Mouse (Mus musculus) adrenal gland, adult 8-10 months (tissue): ENCODE measurements around the gene Map3k11. TPM values are rescaled to one million over a fixed set of nuclear protein-coding genes. Genes with fewer than 3 reads are reported as not detected.

Source experiments
- DNase-seq: peaks from one replicate; pipeline ENCODE4 v3.0.0; 2022
- total RNA-seq, 4 experiments: library from RNA; stranded (reverse); gene quantifications; 2 replicates each; pipeline ENCODE4 v1.2.4; 2022

Gene Map3k11
- total RNA-seq, 4 experiments from 2014 or later = 40.8 to 53.6 (median 46.3) TPM

- DNase-seq = no peak
These were observed 22.7 kb downstream of the Map3k11 start for GRCm38 (mm10) chr19:5711218-5711617.

GRCm38 (mm10) chr19:5711907-5712460, 23.4 kb downstream of the Map3k11 start:
- DNase-seq = no peak

GRCm38 (mm10) chr19:5713255-5713654, 24.7 kb downstream of the Map3k11 start:
- DNase-seq = no peak

- DNase-seq = no peak
These were observed 25.2 kb downstream of the Map3k11 start for GRCm38 (mm10) chr19:5713730-5714129.

GRCm38 (mm10) chr19:5715793-5716688, 27.5 kb downstream of the Map3k11 start:
- no peak for DNase-seq

GRCm38 (mm10) chr19:5716955-5717354, 28.4 kb downstream of the Map3k11 start:
- DNase-seq = no peak

- DNase-seq = no peak
These were observed 32.7 kb downstream of the Map3k11 start for GRCm38 (mm10) chr19:5721233-5721632.

GRCm38 (mm10) chr19:5722848-5723425, 34.4 kb downstream of the Map3k11 start:
- no peak for DNase-seq

GRCm38 (mm10) chr19:5723934-5724548, 35.5 kb downstream of the Map3k11 start:
- DNase-seq = no peak

GRCm38 (mm10) chr19:5724549-5724941, 36.0 kb downstream of the Map3k11 start:
- DNase-seq = peak; percentile 86

GRCm38 (mm10) chr19:5725029-5725707, 36.6 kb downstream of the Map3k11 start:
- DNase-seq = no peak

- DNase-seq = no peak
These were observed 37.4 kb downstream of the Map3k11 start, which contains the start of gene Ehbp1l1 for GRCm38 (mm10) chr19:5725767-5726515. Ehbp1l1 (minus strand) TSS chr19:5726317.

GRCm38 (mm10) chr19:5726961-5727578, 38.5 kb downstream of the Map3k11 start:
- no peak for DNase-seq

GRCm38 (mm10) chr19:5727701-5728100, 39.2 kb downstream of the Map3k11 start:
- DNase-seq = no peak

- no peak for DNase-seq
These were observed 40.3 kb downstream of the Map3k11 start for GRCm38 (mm10) chr19:5728631-5729443.

GRCm38 (mm10) chr19:5729444-5729815, 40.9 kb downstream of the Map3k11 start, which contains the start of gene Fam89b:
Fam89b (minus strand) TSS chr19:5729653.
- DNase-seq = peak; percentile 86

GRCm38 (mm10) chr19:5730314-5731186, 42.0 kb downstream of the Map3k11 start:
- DNase-seq = no peak

GRCm38 (mm10) chr19:5731264-5731978, 42.9 kb downstream of the Map3k11 start:
- DNase-seq = peak; percentile 95
